Mouse (Mus musculus) hindbrain, embryonic 10.5 days (tissue): ENCODE data around the gene Anks1. TPM values are rescaled to one million over a fixed set of nuclear protein-coding genes. Genes with fewer than 3 reads are reported as not detected.
"Not testable (repeated sequence)": the region's sequence is repeated elsewhere in the genome, so short reads cannot be mapped to it uniquely, and the experiment has no call there.

Experiments used
- DNase-seq: peaks from one replicate; pipeline ENCODE4 v3.0.0-alpha.2; 2017; ENCODE audit warnings: low spot score
- H3K27ac ChIP-seq: fragments of 300-500 bp; sonication (generic); 2 replicates; pipeline ENCODE4 v1.5.1; 2016; ENCODE audit warnings: mild to moderate bottlenecking, moderate library complexity
- H3K27me3 ChIP-seq: fragments of 300-500 bp; sonication (generic); 2 replicates; pipeline ENCODE4 v1.6.1; 2016; ENCODE audit warnings: mild to moderate bottlenecking; ENCODE audit not compliant: poor library complexity, insufficient read depth, severe bottlenecking
- H3K36me3 ChIP-seq: fragments of 300-500 bp; sonication (generic); 2 replicates; pipeline ENCODE4 v1.6.1; 2016; ENCODE audit warnings: mild to moderate bottlenecking, moderate library complexity
- H3K4me1 ChIP-seq: fragments of 300-500 bp; sonication (generic); replicated peaks from 2 replicates; pipeline ENCODE4 v1.6.1; 2016; ENCODE audit warnings: mild to moderate bottlenecking
- H3K4me3 ChIP-seq: fragments of 300-500 bp; sonication (generic); 2 replicates; pipeline ENCODE4 v1.5.1; 2016; ENCODE audit warnings: mild to moderate bottlenecking, moderate library complexity
- H3K9me3 ChIP-seq: fragments of 300-500 bp; sonication (generic); 2 replicates; pipeline ENCODE4 v1.6.1; 2016; ENCODE audit warnings: mild to moderate bottlenecking, moderate library complexity
- WGBS: fragments of 180-500 bp; shearing (Covaris S2); methylation state at CpG from one replicate; pipeline ENCODE4 v1.1.7; 2016; 5-methylcytosine and 5-hydroxymethylcytosine counted together
- polyA plus RNA-seq: library from polyadenylated mRNA; unstranded; fragments of >200 nt; fragmentation: Nextera tagmentation; extraction: Ambion mirVana; gene quantifications from 2 replicates; pipeline ENCODE4 v1.2.1, GENCODE M21; 2016

Anks1 gene
- polyA plus RNA-seq, 1 experiment from 2014 or later = 62.0 TPM

DNA sequence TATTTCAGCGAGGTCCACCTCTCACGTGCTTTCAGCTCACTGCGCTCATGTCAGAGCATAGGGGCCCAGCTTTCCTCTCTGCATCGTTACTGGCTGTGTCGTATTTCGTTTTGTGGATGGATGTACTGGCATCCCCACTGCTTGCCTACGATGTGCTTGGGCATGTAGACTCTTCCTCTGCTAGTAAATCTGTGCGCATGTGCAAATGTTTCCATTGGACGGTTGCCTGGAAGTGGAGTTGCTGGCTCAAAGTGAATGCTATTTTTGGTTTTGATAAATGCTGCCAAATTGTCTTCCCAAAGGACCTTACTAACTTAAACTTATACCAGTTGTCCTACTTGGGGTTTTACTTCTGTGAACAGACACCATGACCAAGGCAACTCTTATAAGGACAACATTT, 62.4 kb downstream of the Anks1 start:
- H3K4me1 ChIP-seq = peaks cover 20% of the 10 kb centered on the region
- 96% methylated on average over 9 of the region's 9 CpGs for WGBS
- no peak overlapping the region for H3K4me3 ChIP-seq
- no peaks in the 10 kb centered on the region for H3K9me3 ChIP-seq
- H3K36me3 ChIP-seq = peaks cover 18% of the 10 kb centered on the region
- no peak for DNase-seq
- H3K27me3 ChIP-seq = no peaks in the 10 kb centered on the region
- H3K27ac ChIP-seq = no peak overlapping the region

DNA sequence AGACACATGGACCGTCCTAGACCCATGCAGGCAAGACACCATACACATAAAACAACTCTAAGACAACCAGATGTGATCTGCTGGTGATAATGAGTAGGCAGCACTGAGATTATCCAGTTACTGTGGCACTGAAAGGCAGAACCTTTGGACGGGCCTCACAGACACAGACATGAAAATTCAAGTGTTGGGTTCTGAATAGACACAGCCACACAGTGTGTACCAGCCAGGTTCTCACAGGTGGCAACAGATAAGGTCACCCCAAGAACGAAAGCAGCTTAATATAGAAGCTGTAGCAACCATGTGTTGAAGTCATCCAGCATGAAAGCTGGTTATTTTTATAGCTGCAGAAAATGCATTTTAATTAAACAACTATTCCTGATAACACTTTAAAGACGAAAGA, 64.2 kb downstream of the Anks1 start:
- H3K9me3 ChIP-seq = no peaks in the 10 kb centered on the region
- peaks cover 36% of the 10 kb centered on the region for H3K36me3 ChIP-seq
- H3K27ac ChIP-seq = no peak overlapping the region
- no peak overlapping the region for H3K4me3 ChIP-seq
- no peaks in the 10 kb centered on the region for H3K27me3 ChIP-seq
- H3K4me1 ChIP-seq = peaks cover 16% of the 10 kb centered on the region
- DNase-seq = no peak
- WGBS = 93% methylated on average over 4 of the region's 4 CpGs

DNA sequence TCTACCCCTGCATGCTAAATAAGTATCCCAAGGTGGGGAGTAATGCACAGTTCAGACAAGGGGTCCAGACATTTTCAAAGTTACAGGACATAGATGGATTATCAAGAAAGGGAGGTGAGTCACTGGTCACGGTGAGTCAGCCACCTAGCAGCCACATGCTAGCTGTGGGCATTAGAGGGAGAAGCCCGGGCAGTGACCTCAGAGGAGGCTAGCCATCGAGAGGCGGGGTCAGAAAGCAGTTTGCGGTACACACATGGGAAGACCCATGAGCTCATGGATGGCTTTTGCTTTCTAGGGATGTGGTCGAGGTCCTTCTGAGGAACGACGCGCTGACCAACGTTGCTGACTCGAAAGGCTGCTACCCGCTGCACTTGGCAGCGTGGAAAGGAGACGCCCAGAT, 67.2 kb downstream of the Anks1 start:
- DNase-seq = no peak
- WGBS = 95% methylated on average over 14 of the region's 14 CpGs
- Histone ChIP-seq H3K36me3 (peaks cover 60% of the 10 kb centered on the region), H3K27ac (no peak overlapping the region), H3K27me3 (no peaks in the 10 kb centered on the region), H3K9me3 (no peaks in the 10 kb centered on the region), H3K4me1 (no peaks in the 10 kb centered on the region; the same call in 1 of the 2 replicates), H3K4me3 (no peak overlapping the region)

DNA sequence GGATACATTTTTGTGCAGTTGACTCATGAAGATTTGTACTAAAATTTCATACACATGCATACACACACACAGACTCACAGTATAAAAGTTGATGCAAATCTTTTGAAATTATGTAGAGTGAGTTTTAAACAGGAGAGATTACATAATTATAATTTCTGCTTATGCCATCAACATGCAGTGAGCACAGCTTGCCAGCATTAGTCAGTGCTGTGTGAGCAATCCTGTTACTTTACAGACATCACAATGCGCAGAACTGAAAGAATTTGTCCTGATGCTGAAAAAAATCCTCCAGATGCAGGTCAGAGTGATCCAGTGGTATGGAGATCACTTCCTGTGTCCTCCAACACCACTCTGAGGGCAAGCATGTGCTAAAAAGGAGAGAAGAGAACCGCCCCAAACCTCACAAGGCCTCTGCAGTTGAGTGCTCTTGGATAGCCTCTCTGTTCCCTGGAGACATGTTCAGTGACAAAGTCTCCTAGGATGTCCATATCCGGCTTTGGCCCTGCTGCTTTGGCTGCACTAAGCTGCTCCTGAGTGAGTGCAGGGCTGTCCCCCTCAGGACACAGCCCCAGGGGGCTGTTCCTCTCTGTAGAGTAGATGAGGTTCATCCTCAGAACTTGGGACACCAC, 68.0 kb downstream of the Anks1 start:
- peaks cover 60% of the 10 kb centered on the region for H3K36me3 ChIP-seq
- WGBS = 89% methylated on average over 3 of the region's 3 CpGs
- no peaks in the 10 kb centered on the region; the same call in 1 of the 2 replicates for H3K4me1 ChIP-seq

DNA sequence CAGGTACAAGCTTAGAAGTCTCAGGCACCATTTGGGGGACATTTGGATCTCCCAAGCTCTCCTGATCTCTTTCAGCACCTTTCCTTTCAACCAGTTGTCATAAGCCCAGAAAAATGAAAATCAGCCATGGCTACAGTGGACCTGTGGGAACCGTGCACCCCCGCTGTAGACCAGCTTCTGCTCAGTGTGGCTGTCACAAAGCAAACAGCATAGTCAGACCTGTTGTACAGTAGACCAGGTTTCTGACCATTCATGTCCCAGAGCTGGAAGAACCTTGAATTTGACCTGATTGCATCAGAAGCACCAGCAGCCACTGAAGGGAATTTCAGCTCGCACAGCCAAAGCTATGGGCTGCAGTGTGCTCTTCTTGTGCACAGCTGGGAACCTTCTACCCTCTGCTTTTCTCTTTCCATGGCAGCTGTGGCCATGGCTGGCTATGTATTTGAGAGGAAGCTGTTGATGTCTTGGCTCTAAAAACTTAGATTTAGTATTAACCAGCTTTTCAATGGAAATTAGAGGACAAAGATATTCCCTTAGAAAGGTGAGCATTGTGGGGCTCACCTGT, 71.4 kb downstream of the Anks1 start:
- no peak overlapping the region for H3K27ac ChIP-seq
- H3K9me3 ChIP-seq = no peaks in the 10 kb centered on the region
- H3K4me1 ChIP-seq = no peaks in the 10 kb centered on the region
- H3K27me3 ChIP-seq = no peaks in the 10 kb centered on the region
- H3K36me3 ChIP-seq = peaks cover 59% of the 10 kb centered on the region
- no peak for DNase-seq
- H3K4me3 ChIP-seq = no peak overlapping the region
- 97% methylated on average over 3 of the region's 3 CpGs for WGBS

More for the DNA sequence above, 68.0 kb downstream of the Anks1 start:
- no peaks in the 10 kb centered on the region for H3K27me3 ChIP-seq
- H3K27ac ChIP-seq = no peak overlapping the region
- H3K9me3 ChIP-seq = no peaks in the 10 kb centered on the region
- no peak overlapping the region for H3K4me3 ChIP-seq
- no peak for DNase-seq

DNA sequence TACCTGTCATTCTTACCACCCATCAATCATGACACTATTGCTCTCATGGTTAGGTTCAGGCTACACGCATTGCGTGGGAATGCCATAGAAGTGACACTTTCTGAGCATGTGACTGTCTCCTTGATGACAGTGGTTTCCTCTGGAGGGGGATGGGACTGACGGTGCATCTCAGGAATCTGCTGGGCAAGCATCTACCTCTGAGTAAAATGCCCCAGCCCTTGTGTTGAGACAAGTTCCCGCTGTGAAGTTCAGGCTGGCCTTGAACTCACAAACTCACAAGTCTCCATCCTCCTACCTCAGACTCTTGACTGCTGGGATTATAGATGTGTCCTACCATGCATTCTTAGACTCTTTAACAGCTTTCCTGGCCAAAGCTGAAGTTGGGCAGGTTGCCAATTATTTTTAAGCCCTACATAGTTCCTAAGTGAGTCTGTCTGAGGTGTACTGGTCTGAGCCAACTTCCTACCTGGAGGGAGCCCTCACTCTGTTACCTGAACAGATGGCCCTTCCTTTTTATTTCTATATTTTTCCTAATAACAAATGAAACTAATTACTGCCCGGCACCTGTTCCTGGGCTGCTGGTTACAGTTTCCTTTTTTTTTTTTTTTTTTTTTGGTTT, 72.5 kb downstream of the Anks1 start:
- no peak overlapping the region for H3K4me3 ChIP-seq
- H3K9me3 ChIP-seq = no peaks in the 10 kb centered on the region
- H3K27me3 ChIP-seq = no peaks in the 10 kb centered on the region
- no peak for DNase-seq
- H3K27ac ChIP-seq = no peak overlapping the region
- no peaks in the 10 kb centered on the region for H3K4me1 ChIP-seq
- H3K36me3 ChIP-seq = peaks cover 59% of the 10 kb centered on the region
- 88% methylated on average over 5 of the region's 5 CpGs for WGBS

DNA sequence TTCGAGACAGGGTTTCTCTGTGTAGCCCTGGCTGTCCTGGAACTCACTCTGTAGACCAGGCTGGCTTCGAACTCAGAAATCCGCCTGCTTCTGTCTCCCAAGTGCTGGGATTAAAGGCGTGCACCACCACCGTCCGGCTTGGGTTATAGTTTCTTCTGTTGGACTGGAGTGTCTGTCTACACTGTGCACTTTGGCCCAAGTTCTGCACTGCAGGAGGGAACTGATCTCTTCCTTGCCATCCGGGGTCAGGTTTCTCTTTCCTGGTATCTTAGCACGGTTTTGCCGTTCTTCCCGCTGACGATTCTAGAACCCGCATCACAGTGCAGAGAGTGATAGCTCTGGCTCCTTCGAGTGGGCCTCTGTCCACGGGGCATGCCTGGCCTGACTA, 73.0 kb downstream of the Anks1 start:
- not testable (repeated sequence) for DNase-seq, H3K9me3 ChIP-seq, H3K27me3 ChIP-seq, H3K4me1 ChIP-seq, H3K4me3 ChIP-seq, H3K27ac ChIP-seq
- peaks cover 59% of the 10 kb centered on the region for H3K36me3 ChIP-seq
- 77% methylated on average over 14 of the region's 14 CpGs for WGBS

DNA sequence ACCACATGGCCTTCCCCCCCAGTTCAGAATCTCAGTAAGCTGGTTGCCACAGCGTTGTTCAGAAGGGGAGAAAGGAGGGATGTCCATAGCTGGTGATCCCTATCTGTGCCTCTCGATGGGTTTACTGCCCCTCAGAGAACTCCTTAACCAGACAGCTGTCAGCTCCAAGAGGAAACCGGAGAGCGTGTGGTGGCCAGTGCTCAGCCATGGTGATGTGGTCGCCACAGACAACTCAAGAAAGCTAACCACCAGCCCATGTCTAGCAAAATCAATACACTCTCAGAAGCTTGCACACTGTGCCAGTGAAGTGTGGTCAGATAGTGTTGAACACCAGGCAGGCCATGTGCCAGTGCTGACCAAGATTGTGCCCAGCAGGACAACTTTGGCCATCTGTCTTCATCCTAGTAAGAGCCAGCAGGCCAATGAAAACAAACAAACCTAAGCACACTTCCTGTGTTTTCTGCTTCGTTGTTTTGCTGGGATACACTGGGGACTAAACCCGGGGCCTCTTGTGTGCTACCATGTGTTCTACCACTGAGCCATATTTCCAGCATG, 73.7 kb downstream of the Anks1 start:
- Histone ChIP-seq H3K4me3 (no peak overlapping the region), H3K36me3 (peaks cover 59% of the 10 kb centered on the region), H3K27ac (no peak overlapping the region), H3K4me1 (no peaks in the 10 kb centered on the region), H3K9me3 (no peaks in the 10 kb centered on the region), H3K27me3 (no peaks in the 10 kb centered on the region)
- no peak for DNase-seq
- 75% methylated on average over 7 of the region's 7 CpGs for WGBS

DNA sequence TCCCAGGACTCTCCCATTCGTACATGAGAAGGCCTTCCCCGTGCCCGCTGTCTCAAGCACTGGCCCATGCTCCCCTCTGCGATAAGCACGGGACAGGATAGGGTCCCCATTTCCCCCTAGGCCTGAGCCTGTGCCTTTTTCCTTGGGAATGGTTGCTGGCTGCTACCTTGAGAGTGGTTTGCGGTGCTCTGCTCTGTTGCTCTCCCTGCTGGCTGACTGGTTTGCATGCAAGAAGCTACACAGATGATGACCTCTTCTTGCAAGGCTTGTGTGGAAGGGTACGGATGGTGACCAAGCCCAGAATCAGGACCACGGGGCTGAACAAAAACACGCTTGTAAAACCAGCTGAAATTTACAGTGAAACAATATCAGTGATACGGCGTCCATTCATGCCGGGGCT, 75.3 kb downstream of the Anks1 start:
- H3K36me3 ChIP-seq = peaks cover 58% of the 10 kb centered on the region
- H3K4me3 ChIP-seq = no peak overlapping the region
- DNase-seq = no peak
- no peaks in the 10 kb centered on the region for H3K27me3 ChIP-seq
- WGBS = 92% methylated on average over 12 of the region's 12 CpGs
- no peaks in the 10 kb centered on the region for H3K9me3 ChIP-seq
- H3K27ac ChIP-seq = no peak overlapping the region
- no peaks in the 10 kb centered on the region for H3K4me1 ChIP-seq

DNA sequence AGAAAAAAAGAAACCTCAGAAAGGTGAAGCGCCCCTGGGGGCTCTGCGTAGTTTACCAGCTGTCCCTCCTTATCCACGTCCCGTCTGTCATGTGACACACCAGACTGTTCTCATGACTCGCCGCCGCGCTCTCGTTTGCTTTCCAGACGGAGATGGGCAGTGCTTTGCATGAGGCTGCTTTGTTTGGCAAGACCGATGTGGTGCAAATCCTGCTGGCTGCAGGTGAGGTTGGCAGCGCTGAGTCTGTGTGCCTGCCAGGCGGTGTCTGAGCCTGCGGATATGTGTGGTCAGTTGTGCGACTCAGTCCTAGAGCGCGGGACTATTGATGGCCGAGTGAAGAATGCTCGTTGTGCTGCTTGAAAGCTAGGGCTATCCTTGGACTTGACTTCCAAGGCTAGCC, 77.0 kb downstream of the Anks1 start:
- WGBS = 94% methylated on average over 19 of the region's 19 CpGs
- H3K9me3 ChIP-seq = no peaks in the 10 kb centered on the region
- DNase-seq = no peak
- H3K36me3 ChIP-seq = peaks cover 47% of the 10 kb centered on the region
- H3K4me3 ChIP-seq = no peak overlapping the region
- no peaks in the 10 kb centered on the region for H3K27me3 ChIP-seq
- peaks cover 3% of the 10 kb centered on the region; the same call in 1 of the 2 replicates for H3K4me1 ChIP-seq
- H3K27ac ChIP-seq = no peak overlapping the region

DNA sequence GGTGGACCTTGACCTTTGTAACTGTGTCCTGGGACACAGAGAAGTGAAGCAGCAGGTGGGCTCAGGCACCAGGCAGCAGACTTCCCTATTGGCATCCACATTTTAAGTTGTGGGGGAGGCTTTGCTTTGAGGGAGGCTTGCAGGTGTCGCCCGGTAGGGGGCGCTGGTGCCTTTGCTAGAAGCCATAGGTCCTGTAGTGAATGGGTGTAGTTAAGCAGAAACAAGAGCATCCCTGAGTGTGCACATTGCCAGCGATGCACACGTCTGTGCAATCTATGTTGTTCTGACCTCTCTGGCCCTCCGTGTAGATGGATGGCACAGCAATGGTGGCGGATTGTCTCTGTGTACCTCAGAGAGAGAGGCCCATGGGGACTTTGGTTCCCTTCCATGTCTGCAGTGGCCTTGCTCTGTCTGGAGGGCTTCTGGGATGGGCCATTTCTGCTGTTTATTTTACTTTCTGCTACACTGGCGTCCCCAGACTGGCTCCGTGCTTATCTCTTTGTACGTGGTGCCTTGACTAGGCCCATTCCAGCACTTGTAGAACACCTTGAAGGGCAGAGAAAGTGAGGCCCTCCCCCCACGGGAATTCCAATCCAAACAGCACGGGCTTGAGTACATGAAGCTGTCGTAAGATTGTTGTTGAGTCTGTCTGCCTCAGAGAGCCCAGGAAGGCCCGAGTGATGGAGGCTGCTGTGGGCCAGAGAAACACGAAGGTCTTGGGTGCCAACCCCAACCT, 80.9 kb downstream of the Anks1 start:
- peaks cover 76% of the 10 kb centered on the region for H3K36me3 ChIP-seq

DNA sequence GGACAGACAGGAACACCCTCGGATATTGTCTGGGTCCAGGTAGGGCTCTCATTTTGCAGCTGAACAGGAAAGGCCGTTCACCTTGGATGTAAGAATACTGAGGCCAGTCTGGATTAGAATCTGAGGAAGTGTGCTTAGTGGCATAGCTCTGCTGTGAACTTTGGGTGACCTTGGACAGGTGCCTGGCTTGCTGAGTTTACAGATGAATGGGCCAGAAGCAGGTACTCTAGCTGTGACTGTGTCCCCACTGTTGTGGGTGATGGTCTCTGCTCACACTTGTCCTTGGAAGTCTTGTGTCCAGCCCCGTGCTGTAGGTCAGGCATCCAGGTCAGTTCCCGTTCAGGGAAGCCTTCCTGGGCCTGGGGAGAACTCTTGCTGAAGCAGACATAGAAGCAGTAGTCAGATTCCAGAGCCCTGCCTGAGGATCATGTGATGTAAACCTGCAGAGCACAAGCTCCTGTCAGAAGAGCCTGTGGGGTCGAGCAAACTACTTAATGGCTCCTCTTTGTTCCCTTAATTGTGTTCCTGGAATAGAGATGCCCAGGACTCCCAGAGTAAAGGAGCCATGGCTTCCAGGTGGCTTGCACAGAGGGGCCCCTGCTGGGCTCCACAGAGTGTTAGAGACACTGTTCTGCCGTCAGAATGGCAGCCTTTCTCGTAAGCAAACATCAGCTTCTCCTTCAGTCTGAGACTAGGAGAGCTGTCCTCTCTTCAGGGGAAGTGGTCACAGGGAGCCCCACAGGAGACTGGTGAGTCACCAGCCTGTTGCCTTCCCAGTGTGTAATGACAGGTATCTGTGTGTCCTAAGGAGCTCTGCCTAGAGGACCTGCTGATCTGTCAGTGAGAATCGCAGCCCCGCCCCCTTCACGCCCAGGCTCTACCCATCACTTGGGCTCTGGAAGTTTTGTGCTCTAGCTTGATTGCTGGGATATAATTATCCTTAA, 85.2 kb downstream of the Anks1 start:
- Histone ChIP-seq H3K27ac (no peak overlapping the region), H3K9me3 (no peaks in the 10 kb centered on the region), H3K4me3 (no peak overlapping the region), H3K4me1 (peaks cover 3% of the 10 kb centered on the region; the same call in 1 of the 2 replicates), H3K36me3 (peaks cover 74% of the 10 kb centered on the region), H3K27me3 (no peaks in the 10 kb centered on the region)
- WGBS = 66% methylated on average over 10 of the region's 10 CpGs
- no peak for DNase-seq

More for the DNA sequence above, 80.9 kb downstream of the Anks1 start:
- 49% methylated on average over 15 of the region's 15 CpGs for WGBS
- no peak overlapping the region for H3K4me3 ChIP-seq
- H3K4me1 ChIP-seq = peaks cover 3% of the 10 kb centered on the region; the same call in 1 of the 2 replicates
- H3K27ac ChIP-seq = peak overlapping the region; percentile 30; the same call in 1 of the 2 replicates
- peak; percentile 81 for DNase-seq
- H3K27me3 ChIP-seq = no peaks in the 10 kb centered on the region
- H3K9me3 ChIP-seq = no peaks in the 10 kb centered on the region
